Mouse (Mus musculus) forebrain, embryonic 16.5 days (tissue): ENCODE data around the gene Hivep3. TPM values are rescaled to one million over a fixed set of nuclear protein-coding genes. Genes with fewer than 3 reads are reported as not detected.
A peak's percentile ranks its signal among the peaks of the same experiment; 100 is the strongest.

Experiments used
- ATAC-seq: fragments of 200-750 bp; cut with Nextera tagmentation; 2 replicates; pipeline ENCODE4 v1.8.0; 2017; ENCODE audit warnings: mild to moderate bottlenecking, moderate library complexity
- H3K27ac ChIP-seq: fragments of 300-500 bp; sonication (generic); 2 replicates; pipeline ENCODE4 v1.5.1; 2014; ENCODE audit warnings: low read length, control low read depth
- H3K27me3 ChIP-seq: fragments of 300-500 bp; sonication (generic); replicated peaks from 2 replicates; pipeline ENCODE4 v1.6.1; 2014; ENCODE audit warnings: low read length; ENCODE audit not compliant: control insufficient read depth, insufficient read depth
- H3K36me3 ChIP-seq: fragments of 300-500 bp; sonication (generic); 2 replicates; pipeline ENCODE4 v1.6.1; 2014; ENCODE audit not compliant: control insufficient read depth, insufficient read depth
- H3K4me1 ChIP-seq: fragments of 300-500 bp; sonication (generic); replicated peaks from 2 replicates; pipeline ENCODE4 v1.6.1; 2014; ENCODE audit warnings: low read length; ENCODE audit not compliant: control insufficient read depth, insufficient read depth
- H3K4me2 ChIP-seq: fragments of 300-500 bp; sonication (generic); 2 replicates; pipeline ENCODE4 v1.6.1; 2014; ENCODE audit warnings: mild to moderate bottlenecking, low read length, control low read depth
- H3K4me3 ChIP-seq: fragments of 300-500 bp; sonication (generic); replicated peaks from 2 replicates; pipeline ENCODE4 v1.5.1; 2014; ENCODE audit warnings: mild to moderate bottlenecking, low read length, control low read depth
- H3K9ac ChIP-seq: fragments of 300-500 bp; sonication (generic); replicated peaks from 2 replicates; pipeline ENCODE4 v1.6.1; 2014; ENCODE audit warnings: low read depth, low read length, control low read depth
- H3K9me3 ChIP-seq: fragments of 300-500 bp; sonication (generic); 2 replicates; pipeline ENCODE4 v1.6.1; 2016; ENCODE audit warnings: low read length; ENCODE audit not compliant: control insufficient read depth
- WGBS: fragments of 180-500 bp; shearing (Covaris S2); extraction: QIAGEN DNeasy Blood & Tissue Kit; methylation state at CpG from one replicate; pipeline ENCODE4 v1.1.7; 2014; 5-methylcytosine and 5-hydroxymethylcytosine counted together
- polyA plus RNA-seq: library from polyadenylated mRNA; unstranded; fragments of >200 nt; fragmentation: Nextera tagmentation; extraction: Ambion mirVana; gene quantifications from 2 replicates; pipeline ENCODE4 v1.2.1, GENCODE M21; 2015

The Hivep3 gene
- polyA plus RNA-seq, 1 experiment from 2014 or later, result 26.4 TPM

DNA sequence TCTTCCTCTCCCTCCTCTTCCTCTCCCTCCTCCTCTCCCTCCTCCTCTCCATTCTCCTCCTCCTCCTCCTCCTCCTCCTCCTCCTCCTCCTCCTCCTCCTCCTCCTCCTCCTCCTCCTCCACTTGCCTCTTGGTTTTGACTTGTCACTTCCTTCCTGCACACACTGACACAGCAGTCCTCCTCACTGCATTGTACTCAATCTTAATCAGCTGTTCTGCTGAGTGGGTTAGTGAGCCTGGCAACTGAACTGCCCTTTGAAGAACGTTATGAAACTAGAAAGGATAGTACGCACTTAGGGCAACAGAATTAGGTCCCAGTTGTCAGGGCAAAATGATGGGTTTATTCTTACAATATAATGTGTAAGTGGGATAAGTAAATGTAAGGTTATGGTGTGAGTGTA lies 73.8 kb downstream of the Hivep3 start:
- no peak for ATAC-seq
- Histone ChIP-seq H3K4me2 (no peak overlapping the region), H3K27ac (no peak overlapping the region), H3K27me3 (no peaks in the 10 kb centered on the region), H3K4me1 (no peaks in the 10 kb centered on the region), H3K9me3 (no peaks in the 10 kb centered on the region), H3K4me3 (no peak overlapping the region), H3K36me3 (no peaks in the 10 kb centered on the region), H3K9ac (no peak overlapping the region)
- WGBS, result 59% methylated on average over 2 of the region's 2 CpGs

DNA sequence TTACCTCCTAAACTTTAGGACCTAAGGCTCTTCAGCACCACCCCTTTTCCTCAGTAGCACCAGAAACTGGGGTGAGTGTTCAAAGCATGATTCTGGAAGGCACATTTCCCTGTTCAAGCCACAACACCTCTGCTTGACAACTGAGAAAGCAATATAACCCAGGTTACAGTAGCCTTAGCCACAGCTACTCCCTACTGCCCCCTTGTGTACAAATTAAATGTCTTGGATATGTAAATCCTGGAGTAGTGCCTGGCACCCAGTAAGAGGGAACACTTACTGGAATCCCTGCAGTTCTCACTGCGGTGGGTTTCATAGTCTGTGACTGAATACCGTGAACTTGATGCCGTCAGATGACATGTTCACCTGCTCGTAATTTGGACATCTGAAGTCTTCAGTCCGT lies 75.7 kb downstream of the Hivep3 start:
- H3K9me3 ChIP-seq, result no peaks in the 10 kb centered on the region
- no peaks in the 10 kb centered on the region for H3K27me3 ChIP-seq
- 32% methylated on average over 5 of the region's 5 CpGs for WGBS
- H3K4me2 ChIP-seq, result no peak overlapping the region
- H3K4me1 ChIP-seq, result peaks cover 16% of the 10 kb centered on the region
- no peak overlapping the region for H3K27ac ChIP-seq
- no peak overlapping the region for H3K4me3 ChIP-seq
- no peak overlapping the region for H3K9ac ChIP-seq
- peak; percentile 34; the same call in 1 of the 2 replicates for ATAC-seq
- no peaks in the 10 kb centered on the region for H3K36me3 ChIP-seq

DNA sequence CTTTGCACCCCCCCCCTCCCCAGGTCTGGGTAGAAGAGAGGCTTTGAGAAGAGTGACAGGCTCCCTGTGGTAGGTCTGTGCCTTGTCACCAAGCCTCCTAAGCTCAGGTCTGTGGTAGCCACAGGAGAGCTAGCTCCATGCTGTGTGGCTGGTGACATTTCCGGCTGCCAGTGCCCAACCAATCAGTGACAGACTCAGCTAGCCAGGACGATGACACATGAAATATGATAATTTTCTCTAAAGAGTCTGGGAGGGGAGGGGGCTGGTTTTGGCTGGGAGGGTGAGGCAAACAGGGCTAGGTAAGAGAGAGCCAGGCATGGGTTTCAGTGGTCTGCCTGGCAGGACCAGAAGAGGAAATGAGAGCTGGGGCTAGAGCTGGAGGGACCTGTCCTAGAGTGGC lies 79.2 kb downstream of the Hivep3 start:
- Histone ChIP-seq H3K4me2 (no peak overlapping the region), H3K27me3 (no peaks in the 10 kb centered on the region), H3K9me3 (no peaks in the 10 kb centered on the region), H3K9ac (no peak overlapping the region), H3K4me1 (peaks cover 37% of the 10 kb centered on the region), H3K36me3 (no peaks in the 10 kb centered on the region), H3K27ac (no peak overlapping the region), H3K4me3 (no peak overlapping the region)
- peak; percentile 32 for ATAC-seq
- WGBS, result 15% methylated on average over 2 of the region's 2 CpGs

DNA sequence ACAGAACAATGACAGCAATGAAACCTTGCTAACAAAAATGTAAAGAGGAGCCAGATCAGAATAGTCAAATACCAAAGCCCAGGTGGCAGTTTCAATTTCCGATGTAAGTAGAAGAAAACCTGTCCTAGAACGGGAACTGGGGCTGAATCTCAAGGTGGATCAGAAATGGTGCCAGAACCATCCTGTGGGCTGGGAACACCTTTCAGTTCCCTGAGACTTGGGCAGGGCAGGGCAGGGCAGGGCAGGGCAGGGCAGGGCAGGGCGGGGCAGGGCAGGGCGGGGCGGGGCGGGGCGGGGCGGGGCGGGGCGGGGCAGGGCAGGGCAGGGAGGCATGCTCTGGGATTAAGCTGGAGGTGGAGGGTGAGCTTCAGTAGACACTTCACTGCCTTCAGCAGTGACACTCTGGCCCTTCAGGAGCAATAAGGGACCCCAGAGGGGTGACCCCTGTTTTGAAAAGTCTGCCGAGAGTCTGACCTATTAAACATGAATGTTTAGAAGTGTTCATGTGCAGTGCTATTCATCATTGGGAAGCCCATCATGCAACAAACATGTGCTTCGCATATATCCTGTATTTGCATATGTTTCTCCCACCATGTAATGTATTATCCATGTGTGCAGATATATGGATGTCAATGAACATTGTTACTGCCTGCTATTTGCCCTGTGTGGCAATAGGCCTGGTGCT lies 80.1 kb downstream of the Hivep3 start:
- peak overlapping the region; percentile 49 for H3K4me3 ChIP-seq
- peak; percentile 39 for ATAC-seq
- WGBS, result 7% methylated on average over 12 of the region's 12 CpGs

DNA sequence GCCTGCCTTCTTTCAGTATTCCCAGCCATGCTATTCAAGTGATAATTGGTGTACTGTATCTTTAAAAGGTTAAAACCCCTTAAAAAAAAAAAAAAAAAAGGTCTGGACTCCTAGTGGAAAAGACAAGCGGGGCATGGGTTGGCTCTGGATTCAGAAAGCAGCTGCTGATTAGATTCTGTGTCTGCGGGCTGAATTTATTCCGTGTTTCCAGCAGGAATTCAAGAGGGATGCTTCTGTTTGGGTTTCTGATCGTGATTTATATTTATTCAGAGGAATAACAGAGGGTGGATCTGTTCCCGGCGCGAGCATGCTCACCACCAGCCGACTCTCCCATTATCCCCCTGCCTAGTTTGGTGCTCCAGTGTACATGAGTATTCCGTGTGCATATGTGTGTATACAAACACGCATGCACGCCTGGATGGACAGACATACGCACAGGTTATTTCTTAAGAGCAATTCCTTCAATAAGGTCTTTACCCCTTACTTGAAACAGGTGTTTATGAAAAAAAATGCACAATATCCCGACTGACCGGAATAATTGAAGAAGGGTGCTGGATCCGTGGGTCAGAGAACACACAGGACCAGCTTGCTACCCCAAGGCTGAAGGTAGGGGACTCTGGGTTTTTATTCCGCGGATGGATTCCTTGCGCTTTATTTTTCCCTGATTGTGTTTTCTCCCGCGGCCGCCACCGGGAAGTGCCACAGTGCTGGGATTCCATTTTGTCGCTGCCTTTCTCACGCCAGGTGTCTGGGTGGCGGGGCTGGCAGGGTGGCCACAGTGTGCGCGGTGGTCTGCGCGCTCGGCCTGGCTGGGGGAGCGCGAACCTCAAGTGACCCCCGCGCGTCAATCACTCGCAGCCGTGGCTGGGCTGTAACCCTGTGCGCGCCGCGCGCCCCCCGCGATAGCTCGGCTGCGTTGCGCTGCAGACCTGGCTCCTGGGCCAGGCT lies 80.9 kb downstream of the Hivep3 start:
- Histone ChIP-seq H3K4me3 (peak overlapping the region; percentile 49), H3K9me3 (no peaks in the 10 kb centered on the region), H3K4me2 (peak overlapping the region; percentile 62), H3K4me1 (peaks cover 37% of the 10 kb centered on the region), H3K27ac (peak overlapping the region; percentile 86), H3K36me3 (no peaks in the 10 kb centered on the region), H3K27me3 (no peaks in the 10 kb centered on the region), H3K9ac (peak overlapping the region; percentile 72)
- peak; percentile 76 for ATAC-seq
- under 1% methylated on average over 42 of the region's 47 CpGs for WGBS

More for the DNA sequence above, 80.1 kb downstream of the Hivep3 start:
- Histone ChIP-seq H3K4me1 (peaks cover 37% of the 10 kb centered on the region), H3K27ac (peak overlapping the region; percentile 86), H3K4me2 (peak overlapping the region; percentile 62), H3K27me3 (no peaks in the 10 kb centered on the region), H3K9me3 (no peaks in the 10 kb centered on the region), H3K9ac (peak overlapping the region; percentile 72), H3K36me3 (no peaks in the 10 kb centered on the region)

DNA sequence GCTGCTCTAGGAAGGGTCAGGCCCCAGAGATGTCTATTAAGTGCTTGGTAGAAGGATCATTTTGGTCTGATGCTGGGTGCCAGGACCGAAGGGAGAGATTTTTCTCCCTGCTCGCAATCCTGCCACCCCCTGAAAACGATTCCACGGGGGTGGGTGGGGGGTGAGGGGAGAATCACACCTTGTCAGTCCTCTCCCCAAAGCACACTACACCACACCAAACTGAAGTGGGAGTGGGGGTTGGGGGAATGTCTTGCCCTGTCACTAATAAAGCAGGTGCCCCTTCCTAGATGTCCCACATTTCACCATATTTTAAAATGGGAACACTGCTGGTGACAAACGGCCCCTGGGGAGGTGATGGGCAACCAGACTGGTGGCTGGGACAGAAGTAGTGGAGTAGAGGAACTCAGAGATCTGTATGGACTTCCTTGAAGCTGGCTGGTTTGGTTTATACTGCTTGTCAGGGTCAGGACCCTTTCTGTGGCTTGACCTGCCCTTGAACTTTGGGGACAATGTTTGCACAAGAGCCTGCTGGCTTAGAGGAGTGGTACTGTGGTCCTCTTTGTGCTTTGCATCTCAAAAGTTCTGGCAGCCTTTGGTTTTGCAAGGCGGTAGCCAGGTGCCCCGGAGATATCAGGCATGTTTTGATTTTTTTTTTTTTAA lies 81.7 kb downstream of the Hivep3 start:
- H3K4me1 ChIP-seq, result peaks cover 37% of the 10 kb centered on the region
- WGBS, result 6% methylated on average over 7 of the region's 7 CpGs
- H3K4me2 ChIP-seq, result peak overlapping the region; percentile 62
- peak overlapping the region; percentile 49 for H3K4me3 ChIP-seq
- H3K9me3 ChIP-seq, result no peaks in the 10 kb centered on the region
- peak overlapping the region; percentile 86 for H3K27ac ChIP-seq
- H3K9ac ChIP-seq, result peak overlapping the region; percentile 72
- no peaks in the 10 kb centered on the region for H3K36me3 ChIP-seq
- H3K27me3 ChIP-seq, result no peaks in the 10 kb centered on the region
- 0 out of 2 replicates have a peak, but pooled peaks have one; percentile 6 for ATAC-seq

DNA sequence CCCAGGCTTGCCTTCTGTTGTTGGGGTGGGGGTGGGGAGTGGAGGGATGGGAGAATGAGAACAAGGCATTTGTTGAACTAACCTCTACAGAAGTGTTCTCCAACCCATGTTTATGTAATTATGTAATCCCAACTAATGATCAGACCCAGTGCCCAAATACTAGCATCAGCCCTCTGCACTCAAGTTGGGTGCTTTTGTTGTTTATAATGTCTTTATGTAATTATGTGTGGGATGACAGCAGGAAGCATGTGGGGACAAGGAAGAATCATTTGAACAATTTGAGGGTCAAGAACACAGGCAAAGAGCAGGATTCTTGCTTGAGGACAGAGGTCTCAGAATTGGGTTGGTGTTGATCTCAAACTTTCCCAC lies 82.2 kb downstream of the Hivep3 start:
- Histone ChIP-seq H3K4me1 (peaks cover 37% of the 10 kb centered on the region), H3K9ac (no peak overlapping the region), H3K9me3 (no peaks in the 10 kb centered on the region), H3K27me3 (no peaks in the 10 kb centered on the region), H3K4me2 (peak overlapping the region; percentile 62), H3K27ac (no peak overlapping the region), H3K4me3 (peak overlapping the region; percentile 49), H3K36me3 (no peaks in the 10 kb centered on the region)
- no peak for ATAC-seq

DNA sequence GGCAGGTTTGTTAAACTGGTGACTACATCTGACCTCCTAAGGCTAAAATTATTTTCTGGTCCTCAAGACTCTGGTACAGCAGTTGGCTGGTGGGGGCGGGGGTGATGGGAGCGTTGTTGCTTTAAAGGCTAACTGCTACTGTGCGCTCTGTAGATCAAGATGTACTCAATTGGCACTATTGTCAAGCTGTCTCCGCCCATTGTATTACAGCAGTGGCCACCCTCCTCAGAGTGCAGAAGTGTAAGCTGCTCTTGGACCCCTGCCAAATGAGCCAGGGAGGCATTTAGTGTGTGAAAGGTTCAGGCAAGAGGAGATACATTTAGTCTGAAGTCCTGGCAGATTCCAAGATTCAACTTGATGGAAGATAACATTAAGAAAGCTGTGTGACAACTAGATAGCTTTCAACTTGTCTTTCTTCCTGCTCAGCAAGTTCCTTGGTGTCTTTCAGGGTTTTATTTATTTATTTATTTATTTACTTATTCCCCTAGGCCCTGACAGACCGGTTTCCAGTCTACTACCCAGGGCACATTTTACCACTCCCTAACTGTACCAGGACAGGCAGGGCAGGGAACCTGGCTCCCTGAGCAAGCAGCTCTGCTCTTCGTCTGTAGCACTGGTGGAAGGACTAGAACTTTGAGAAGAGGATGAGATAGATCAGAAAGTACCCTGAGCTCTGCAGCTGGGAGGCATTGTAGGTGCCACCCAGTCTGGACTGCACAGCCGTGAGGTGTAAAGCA lies 83.2 kb downstream of the Hivep3 start:
- Histone ChIP-seq H3K27me3 (no peaks in the 10 kb centered on the region), H3K4me1 (peaks cover 37% of the 10 kb centered on the region), H3K4me2 (peak overlapping the region; percentile 62), H3K9ac (no peak overlapping the region), H3K36me3 (no peaks in the 10 kb centered on the region), H3K4me3 (peak overlapping the region; percentile 49), H3K27ac (no peak overlapping the region; the same call in 1 of the 2 replicates), H3K9me3 (no peaks in the 10 kb centered on the region)
- peak; percentile 36; the same call in 1 of the 2 replicates for ATAC-seq
- 12% methylated on average over 7 of the region's 7 CpGs for WGBS
